Mouse (Mus musculus) fat pad, adult 2 months (tissue): ENCODE measurements around the gene Il33.

Experiments used
- DNase-seq: peaks from one replicate; pipeline ENCODE4 v3.0.0-alpha.2; 2011; ENCODE audit warnings: low read depth, low spot score; ENCODE audit errors: extremely low read depth

Il33 gene

DNA sequence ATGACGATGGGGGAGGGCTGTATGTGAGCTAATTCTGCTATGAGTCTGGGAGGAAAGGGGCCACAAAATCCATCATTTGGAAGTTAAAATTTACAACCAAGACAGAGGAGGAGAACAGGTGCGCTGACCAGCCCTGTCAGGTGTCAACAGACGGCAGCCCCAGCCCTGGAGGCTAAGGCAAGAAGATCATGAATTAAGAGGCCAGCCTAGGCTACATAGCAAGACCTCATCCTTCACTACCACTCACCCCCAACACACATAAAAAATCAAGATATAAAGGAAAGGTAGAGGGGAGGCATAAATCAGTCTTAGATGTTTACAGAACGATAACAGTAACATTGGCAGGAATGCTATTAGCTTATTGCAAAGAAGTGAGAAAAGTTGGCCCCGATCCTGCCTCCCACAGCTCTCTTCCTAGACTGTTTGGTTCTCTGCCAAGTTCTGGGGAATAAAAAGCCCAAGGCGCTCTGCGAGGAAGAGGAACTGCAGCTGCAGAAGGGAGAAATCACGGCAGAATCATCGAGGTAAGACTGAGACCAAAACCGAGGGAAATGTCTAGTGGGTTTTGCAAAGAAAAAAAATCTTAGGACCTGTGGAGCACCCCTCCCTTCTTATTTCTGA is at the start of gene Il33:
Gene Il33 (plus strand): TSS at position 477 of the 621 bp plus-strand sequence.
- DNase-seq, result peak; percentile 47

DNA sequence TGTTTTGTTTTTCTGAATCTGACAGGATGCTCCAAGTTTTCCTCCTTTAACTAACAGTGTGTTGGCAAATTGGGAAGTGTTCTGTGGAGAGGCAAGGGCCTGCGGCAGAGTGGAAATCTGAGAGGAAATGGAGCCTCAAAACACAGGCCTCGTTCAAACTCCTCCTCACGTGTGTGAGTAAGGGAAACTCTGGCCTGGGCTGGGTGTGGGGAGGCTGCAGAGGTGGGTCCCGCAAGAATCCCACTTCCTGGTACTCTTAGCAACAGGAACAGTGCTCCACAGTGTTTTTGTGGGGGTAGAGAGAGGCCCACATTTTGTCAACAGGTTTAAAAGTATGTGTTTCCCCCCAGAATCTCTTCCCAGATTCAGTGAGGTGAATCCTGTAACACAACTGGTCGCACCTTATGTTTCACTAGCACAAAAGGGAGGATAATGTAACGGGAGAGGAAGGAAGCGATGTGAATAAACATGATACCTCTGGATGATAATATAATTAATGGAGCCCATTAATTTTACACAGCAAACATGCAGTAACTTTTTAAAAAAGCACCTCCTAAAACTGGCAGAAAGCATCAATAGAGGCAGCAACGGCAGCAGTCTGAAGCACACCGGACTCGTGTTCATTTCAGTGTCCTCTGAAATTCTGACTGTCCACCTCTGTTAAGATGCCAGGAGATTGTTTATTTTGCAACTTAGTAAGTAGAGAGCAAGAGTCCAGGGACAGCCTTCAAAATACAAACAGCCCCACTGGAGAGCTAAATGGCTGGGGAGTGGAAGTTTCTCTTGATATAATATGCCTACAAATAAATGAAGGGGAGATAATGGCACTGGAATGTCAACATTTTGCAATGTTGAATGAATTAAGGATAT is 47.3 kb upstream of the Il33 start:
- no peak for DNase-seq

DNA sequence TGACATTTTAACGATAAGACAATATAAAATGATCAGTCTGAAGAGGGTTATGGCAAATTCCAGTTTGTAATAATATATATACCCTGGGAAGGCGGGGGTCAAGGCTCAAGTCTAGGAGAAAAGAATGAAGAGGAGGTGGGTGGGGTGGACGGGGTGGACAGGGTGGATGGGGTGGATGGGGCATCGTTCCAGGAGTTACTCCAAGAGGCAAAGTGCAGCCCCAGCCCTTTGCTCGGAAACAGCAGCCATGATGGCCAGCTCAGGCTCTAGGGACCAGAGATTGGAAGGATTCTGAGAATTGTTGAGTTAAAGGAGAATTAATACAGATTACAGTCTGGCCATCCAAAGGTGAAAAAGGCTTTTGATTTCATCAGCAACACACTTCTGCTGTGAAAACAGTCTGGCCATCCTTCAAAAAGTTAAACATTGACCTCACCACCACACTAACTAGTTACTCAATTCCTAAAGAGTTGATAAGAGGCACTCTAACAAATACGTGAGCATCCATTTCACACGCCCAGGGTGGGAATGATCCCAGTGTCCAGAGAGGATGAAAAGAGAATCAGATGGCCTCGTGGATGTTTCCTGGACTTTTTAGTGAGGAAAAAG is 45.9 kb upstream of the Il33 start:
- no peak for DNase-seq

DNA sequence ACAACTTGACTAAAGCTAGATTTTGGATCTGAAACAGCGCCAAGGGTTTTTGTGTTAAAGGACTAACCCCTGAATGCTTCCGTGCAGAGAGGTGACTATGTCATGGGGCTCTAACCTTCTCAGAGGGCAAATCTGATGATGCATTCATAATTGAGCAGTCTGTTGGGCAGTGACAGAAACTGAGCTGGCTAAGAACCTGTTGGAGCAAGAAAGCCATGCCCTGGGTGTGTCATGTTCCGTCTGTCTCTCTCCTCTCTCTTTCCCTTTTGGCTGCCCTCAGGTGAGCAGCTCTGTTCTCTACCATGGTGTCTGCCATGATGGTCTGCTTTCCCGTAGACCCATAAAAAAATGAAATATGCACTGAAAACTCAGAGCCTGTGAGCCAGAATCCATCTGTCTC is 44.0 kb upstream of the Il33 start:
- no peak for DNase-seq

DNA sequence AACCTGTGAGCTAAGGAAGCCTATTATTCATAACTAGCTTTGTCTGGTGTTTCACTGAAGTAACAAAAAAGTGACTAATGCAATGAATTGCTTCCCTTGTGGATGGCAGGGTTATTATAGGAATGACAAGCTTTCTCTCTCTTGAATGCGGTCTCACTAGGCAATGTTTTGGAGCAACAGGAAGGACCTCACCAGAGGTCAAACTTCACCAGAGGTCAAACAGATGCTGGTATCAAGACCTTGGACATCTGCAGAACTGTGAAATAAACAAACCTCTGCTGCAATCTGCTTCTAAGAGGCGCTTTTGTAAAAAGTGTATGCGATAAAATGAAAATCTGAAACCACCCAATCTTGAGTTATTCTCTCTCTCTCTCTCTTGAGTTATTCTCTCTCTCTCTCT is 42.2 kb upstream of the Il33 start:
- no peak for DNase-seq

DNA sequence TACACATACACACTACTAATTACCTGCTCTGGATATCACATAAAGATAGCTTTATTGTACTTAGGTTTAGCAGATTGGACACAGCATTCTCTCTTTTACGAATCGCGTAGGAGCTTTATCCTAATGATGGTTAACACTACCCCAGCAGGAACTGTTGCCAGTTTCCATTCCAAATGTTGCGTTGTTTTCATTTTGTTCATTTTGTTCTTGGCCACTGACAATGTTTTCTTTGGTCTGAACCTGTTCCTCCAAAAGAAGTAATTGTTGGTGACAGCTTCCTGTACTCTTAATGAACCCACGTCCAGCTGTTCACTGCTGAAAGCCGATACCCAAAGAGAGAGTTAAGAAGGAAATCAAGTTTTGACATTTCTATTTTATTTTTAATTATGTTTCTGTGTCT is 39.4 kb upstream of the Il33 start:
- no peak for DNase-seq

DNA sequence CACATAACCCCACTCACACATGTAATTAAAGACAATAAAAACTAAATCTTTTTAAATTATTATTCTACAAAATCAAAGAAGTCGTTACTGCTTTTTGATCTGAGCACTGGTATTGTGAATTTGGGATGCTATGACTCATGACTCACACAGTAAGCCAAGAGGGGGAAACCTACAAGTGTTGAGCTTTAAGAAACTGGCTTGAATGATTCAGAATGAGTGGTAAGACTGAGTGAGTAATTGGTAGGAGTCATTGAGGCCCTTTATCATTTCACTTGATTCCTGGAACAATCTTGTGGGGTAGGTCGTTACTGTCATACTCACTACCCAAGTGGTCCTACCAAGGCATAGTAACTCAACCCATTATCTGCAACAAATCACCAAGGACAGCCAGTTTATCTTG is 37.4 kb upstream of the Il33 start:
- no peak for DNase-seq

DNA sequence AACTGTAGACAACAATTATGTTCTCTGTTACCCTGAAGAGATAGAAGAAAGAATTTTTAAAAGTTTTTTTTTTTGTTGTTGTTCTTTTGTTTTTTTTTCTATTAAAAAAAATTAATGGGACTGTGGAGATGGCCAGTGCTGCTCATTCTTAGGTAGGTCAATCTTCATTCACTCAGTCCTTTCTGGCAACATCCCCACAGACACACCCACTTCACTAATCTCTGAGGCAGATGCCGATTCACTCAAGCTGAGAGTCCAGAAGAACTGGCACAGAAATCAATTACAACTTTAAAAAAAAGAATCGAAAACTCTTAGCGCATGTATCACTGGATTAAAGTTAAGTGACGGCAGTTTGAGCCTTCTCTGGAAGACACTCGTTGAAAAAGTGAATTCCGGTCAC is 36.0 kb upstream of the Il33 start:
- no peak for DNase-seq

DNA sequence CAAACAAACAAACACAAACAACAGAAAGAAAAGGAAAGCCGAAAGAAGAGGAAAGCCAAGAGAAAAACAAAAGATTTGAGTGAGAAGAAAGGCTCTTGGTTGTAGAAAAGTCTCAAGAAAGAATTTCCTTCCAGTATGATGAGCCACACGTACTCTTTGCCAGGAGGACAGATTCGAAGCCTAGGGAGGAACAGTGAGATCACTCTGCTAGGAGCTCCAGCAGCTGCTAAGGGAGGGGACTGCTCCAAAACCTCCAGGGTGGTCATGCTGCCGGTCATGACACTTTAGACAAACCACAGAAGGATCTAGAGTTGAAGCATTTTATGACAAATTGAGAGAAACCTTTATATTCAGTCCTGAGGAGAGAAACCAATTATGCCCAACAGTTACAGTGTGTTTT is 32.9 kb upstream of the Il33 start:
- no peak for DNase-seq

DNA sequence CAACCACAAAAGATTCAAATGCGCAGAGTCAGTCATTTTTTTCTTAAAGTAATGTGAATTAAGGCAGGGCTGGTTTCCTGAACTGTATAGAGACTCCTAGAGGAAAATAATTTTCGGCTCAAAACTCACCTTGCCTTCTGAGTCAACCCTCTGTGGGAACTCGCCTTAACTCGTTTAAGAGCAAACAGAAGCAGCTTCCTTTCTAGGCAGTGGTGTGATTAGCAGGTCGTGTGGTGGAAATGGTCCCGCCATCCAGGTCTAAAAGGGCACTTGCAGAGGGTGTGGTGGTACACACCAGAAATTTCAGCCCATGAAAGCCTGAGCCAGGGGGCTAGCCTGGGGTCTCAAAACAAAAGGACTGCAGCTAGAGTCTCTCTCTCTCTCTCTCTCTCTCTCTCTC is 32.1 kb upstream of the Il33 start:
- DNase-seq, result no peak

DNA sequence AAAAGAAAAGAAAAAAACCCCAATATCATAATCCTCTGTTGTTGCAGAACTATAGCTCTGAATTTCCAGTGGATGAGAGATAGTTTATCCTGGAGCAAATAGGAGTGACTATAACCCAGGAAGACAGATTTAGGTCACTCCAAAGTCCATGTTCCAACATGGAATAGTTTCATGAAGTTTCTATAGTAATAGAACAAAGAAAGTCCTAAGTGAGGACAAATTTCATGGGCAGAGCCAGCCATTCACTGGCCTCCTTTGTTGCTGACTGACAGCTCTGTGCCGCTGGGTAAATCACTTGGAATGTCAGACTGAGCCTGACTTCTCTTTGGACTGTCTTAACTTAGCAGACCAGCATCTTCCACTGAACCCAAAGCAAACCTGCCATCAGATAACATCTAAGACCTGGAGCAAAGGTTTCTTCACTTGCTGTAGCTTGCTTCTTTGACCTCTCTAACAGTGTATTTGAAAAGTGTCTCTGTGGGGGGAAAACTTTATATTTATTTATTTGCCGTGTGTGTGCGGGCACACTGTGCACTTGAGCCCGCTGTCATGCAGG is 31.1 kb upstream of the Il33 start:
- peak; percentile 67 for DNase-seq

DNA sequence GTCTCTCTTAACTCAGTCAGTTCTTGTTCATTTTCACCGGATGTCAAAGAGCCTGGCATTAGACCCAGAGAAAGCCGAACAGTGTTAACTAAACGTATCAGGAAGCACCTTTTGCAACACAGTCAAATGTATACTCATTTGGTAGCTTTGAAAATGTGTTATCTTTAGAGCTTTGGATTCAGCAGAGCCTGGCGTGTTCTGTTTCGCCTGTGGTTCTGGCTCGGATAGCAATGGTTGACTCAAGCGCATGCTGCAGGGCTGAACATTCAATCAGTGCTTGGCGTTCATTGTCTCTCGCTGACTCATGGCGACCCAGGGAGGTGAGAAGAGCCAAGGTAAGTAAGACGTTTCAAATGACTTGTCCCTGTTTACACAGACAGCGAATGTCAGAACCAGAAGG is 30.5 kb upstream of the Il33 start:
- peak; percentile 94 for DNase-seq

DNA sequence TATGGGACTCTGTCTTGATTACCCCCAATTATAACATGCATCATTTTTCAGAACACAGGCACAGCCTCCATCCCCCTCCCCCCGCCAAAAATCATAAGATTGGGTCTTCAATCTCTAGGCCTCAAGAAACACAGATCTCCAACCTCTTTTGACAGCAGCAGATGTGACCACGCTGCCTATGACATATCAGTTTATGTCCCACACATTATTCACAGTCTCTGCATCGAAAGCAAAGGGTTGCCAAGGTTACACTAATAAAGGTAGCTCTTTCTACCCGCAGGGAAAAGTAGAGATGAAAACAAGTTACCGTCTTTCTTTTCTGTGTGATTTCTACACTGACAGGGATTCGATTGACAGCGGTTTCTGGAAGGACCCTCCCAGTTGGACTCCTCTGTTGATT is 29.9 kb upstream of the Il33 start:
- DNase-seq, result no peak

DNA sequence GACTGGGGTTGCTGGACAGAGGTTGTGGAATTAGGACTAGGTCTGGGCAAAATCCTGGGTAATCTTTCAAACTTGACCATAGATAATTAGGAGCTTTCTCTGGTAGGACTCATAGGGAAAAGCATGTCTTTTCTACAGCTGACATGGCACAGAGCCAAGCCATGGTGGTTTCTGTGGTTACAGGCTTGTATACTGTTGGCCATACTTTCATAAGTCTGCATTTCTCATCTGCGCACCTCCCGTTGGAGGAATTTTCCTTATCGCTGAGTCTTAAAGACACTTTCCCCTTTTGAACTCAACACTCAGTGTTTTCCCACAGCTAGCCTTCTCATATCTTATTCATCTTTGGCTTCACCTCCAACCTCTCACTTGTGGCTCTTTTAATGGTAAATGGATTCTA is 24.6 kb upstream of the Il33 start:
- no peak for DNase-seq

DNA sequence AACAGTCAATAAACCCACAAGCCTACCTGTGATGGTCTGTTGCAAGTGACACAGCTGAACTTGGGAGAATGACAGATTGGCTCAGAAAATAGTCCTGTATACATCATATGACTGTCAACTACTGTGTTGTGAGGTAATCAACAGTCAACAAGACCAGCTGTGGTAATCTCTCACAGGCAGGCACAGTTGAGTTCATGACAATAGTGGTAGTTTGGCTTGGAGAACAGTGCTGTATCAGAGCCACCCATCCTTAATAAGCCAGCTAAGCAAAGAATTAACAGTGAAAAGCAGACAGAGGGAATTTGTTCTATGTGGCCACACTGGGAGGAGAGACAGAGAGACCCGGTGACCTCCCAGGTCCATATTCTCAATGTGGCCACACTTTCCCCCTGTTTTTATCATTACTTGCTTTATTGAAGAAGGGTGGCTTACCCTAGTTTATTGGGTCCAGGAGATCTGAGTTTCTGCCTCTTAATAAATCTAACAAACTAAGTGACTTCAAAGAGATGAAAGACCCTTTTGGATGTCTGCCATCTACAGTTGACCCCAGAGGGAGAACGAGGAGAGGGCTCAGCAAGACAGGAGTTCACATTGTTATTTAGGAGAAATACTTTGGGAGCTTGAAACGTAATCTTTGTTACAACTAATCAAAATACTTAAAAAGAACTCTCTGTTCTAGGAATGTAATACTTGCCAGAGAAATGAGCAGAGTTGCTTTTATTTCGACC is 22.4 kb upstream of the Il33 start:
- no peak for DNase-seq

DNA sequence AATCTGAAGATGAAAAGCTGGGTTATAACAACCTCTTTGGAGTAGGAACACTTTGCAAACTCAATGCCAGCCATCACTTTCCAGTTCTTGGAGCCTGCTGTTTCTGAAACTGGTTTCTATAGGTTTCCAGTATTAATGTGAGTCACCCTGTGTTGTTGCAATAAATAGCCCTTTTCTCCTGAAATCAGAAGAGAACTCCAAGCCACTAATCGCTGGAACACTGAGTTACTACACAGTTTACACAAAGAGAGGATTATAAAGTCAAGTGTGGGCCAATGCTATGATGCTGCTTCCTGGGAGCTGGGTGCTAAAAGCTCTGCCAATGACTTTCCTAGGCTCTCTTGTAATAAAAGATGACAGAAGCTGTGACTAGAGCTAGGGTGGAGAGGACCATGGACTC is 19.0 kb upstream of the Il33 start:
- no peak for DNase-seq

DNA sequence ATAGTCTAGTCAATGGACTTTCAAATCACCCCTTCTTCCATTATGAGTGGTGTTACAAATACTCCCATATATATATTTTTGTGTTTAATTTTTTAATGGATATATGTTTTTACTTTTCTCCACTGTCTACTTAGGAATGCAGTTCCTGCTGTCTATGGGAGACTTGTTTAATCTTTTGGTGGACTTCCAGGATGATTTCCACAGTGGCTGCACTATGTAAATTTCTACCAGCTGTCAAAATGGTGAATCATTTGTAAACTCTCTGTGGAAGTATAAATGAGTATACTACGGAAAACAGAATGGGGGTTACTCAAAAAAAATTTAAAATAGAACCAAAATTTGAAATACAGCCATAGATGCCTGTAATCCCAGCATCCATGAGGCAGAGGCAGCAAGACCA is 15.7 kb upstream of the Il33 start:
- DNase-seq, result no peak

DNA sequence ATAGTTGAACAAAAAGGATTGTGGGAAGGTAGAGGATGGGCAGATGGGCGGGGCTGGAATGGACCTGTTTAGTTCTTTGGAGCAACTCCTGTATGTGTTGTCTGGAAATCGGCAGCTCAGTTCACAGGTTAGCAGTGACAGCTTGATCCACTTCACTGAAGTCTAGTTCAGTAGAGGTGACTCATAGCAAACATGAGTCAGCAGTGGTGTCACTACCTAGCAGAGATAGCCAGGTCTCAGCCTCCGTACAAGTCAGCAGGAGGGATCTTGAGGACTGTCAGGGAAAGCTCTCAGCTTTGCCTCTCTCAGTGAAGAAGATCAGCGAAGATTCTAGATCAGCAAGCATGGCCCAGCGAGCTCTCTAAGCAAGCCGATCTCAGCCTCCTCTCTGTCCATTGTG is 13.0 kb upstream of the Il33 start:
- no peak for DNase-seq

DNA sequence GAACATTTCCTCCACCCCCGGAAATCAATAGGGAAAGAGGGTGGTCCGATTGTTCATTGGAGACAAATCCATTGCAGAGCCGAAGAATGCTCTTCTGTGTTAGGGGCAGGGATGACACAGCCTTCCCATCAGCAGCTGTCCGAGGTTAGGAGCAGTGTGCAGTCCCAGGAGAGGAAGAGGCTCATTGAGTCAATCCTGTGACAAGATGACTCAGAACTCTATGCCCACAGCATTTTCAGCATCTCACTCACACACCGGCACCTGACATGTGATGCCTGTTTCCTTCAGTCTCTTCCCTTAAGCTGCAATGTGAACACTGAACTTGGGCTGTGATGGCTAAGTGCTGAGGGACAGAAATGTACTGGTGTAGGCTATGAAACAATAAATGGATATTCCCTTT is 7.5 kb upstream of the Il33 start:
- no peak for DNase-seq

DNA sequence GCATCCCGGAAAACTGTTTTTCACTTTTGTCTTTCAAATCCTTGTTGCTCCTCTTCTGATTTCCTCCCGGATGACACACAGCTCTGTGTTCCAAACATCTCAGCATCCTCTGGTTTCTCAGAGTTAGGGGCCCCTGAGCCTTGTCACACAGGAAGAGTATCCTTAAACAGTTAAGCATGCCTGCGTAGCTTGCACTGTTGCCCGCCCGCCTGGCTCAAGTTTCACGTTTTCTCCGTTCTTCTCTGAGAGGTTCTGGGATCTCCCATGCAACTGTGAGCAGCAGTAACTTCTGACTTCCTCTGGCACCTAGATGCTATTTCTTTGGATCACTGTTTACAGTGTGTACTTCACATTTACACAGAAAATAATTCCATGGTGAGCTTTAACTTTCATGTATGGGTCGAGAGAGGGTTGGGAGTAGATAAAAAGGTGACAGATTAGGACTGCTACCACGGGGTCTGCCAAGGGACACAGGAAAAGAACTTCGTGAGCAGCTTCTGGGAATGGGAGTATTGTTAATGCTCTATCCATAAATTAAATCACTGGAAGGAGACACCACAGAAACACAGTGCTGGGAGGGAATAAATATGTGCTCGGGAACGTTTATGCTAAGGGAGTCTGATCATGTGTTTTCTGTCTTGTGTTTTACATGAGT is 1.3 kb downstream of the Il33 start:
- DNase-seq, result no peak

DNA sequence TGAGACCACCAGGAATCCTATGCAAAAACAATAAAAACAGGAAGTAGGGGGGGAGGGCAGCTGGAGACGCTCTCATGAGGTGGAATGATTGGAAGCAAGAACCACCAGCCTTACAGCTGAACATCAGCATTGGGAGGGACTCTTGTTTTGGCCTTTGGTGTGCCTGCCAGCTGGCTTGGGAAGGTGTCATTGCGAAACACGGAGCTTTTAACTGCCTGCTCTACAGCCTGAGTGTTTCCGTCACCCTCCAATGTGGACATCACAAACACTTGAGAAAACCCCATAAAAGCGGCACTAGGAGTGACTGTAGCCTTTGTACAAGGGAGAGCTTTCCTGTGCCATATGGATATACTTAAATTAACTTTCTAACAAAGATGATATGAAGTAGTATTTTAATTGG is 5.4 kb downstream of the Il33 start:
- DNase-seq, result peak; percentile 74
